Mouse (Mus musculus): Measurements from ENCODE around the gene Clec4a4. TPM values are rescaled to one million over a fixed set of nuclear protein-coding genes. Genes with fewer than 3 reads are reported as not detected.

Clec4a4 gene
- polyA plus RNA-seq, 1 experiment from 2014 or later = not detected

- no peak overlapping the region for H3K27ac ChIP-seq (replicated peaks)
- TF ChIP-seq CTCF (IDR thresholded peaks at IDR 0.05; ENCODE audit: low read depth) (peak; percentile 49), EP300 (optimal IDR thresholded peaks at IDR 0.05) (no peak)
- no peaks in the 10 kb centered on the region for H3K9me3 ChIP-seq (ENCODE audit: control insufficient read depth, low read length)
- ATAC-seq (ENCODE audit: low FRiP score, low TSS enrichment) (no peak), DNase-seq (ENCODE audit: low spot score) (no peak)
- no peaks in the 10 kb centered on the region for H3K27me3 ChIP-seq (ENCODE audit: control insufficient read depth, insufficient read depth, low read length)
- H3K4me1 ChIP-seq (replicated peaks; ENCODE audit: control insufficient read depth, insufficient read depth) = no peaks in the 10 kb centered on the region
- H3K9ac ChIP-seq (ENCODE audit: low read length) = no peak overlapping the region
- no peak overlapping the region for H3K4me2 ChIP-seq (replicated peaks; ENCODE audit: low read depth)
- 64% methylated on average over 1 of the region's 1 CpGs for WGBS
- no peak overlapping the region for H3K4me3 ChIP-seq (ENCODE audit: low read depth, low read length)
- no peaks in the 10 kb centered on the region for H3K36me3 ChIP-seq (ENCODE audit: control insufficient read depth, insufficient read depth, low read length)
Observed at GRCm38 (mm10) chr6:123005591-123005990, 15.4 kb downstream of the Clec4a4 start.

GRCm38 (mm10) chr6:123049742-123050372 lies 59.7 kb downstream of the Clec4a4 start, which contains the start of gene Clec4b1:
Gene Clec4b1 (plus strand): TSS chr6:123049962.
- Histone ChIP-seq H3K36me3 (ENCODE audit: control insufficient read depth, insufficient read depth, low read length) (no peaks in the 10 kb centered on the region), H3K4me1 (replicated peaks; ENCODE audit: control insufficient read depth, insufficient read depth) (no peaks in the 10 kb centered on the region), H3K4me3 (ENCODE audit: low read depth, low read length) (no peak within 1 kb of the TSS), H3K4me2 (replicated peaks; ENCODE audit: low read depth) (no peak within 1 kb of the TSS), H3K9ac (ENCODE audit: low read length) (no peak within 1 kb of the TSS), H3K27me3 (ENCODE audit: control insufficient read depth, insufficient read depth, low read length) (no peaks in the 10 kb centered on the region), H3K27ac (replicated peaks) (no peak within 1 kb of the TSS), H3K9me3 (ENCODE audit: control insufficient read depth, low read length) (no peaks in the 10 kb centered on the region)
- WGBS = 73% methylated on average over 2 of the region's 2 CpGs
- DNase-seq (ENCODE audit: low spot score) (no peak), ATAC-seq (ENCODE audit: low FRiP score, low TSS enrichment) (no peak)
- no peak for TF ChIP-seq EP300 (optimal IDR thresholded peaks at IDR 0.05)
- TF ChIP-seq CTCF (IDR thresholded peaks at IDR 0.05; ENCODE audit: low read depth) = no peak

Other genes with a start within 250 kb of the Clec4a4 start
- 3.3 and 4.0 TPM in 2 replicates for gene Slc2a3, start 188.7 kb upstream of the Clec4a4 start, polyA plus RNA-seq (2015; fragmentation: Nextera tagmentation; extraction: Ambion mirVana)
- 3.0 and 3.5 TPM in 2 replicates for gene Foxj2, start 170.5 kb upstream of the Clec4a4 start, polyA plus RNA-seq (2015; fragmentation: Nextera tagmentation; extraction: Ambion mirVana)
- gene C3ar1, start 134.2 kb upstream of the Clec4a4 start, polyA plus RNA-seq (2015; fragmentation: Nextera tagmentation; extraction: Ambion mirVana) = 2.4 and 2.5 TPM in 2 replicates
- gene Necap1, start 115.9 kb upstream of the Clec4a4 start, polyA plus RNA-seq (2015; fragmentation: Nextera tagmentation; extraction: Ambion mirVana) = 29.1 and 29.8 TPM in 2 replicates
- gene Clec4a1, start 68.5 kb upstream of the Clec4a4 start, polyA plus RNA-seq (2015; fragmentation: Nextera tagmentation; extraction: Ambion mirVana) = 3.4 and 4.4 TPM in 2 replicates
- gene Clec4a3, start 37.9 kb upstream of the Clec4a4 start, polyA plus RNA-seq (2015; fragmentation: Nextera tagmentation; extraction: Ambion mirVana) = 3.1 and 3.3 TPM in 2 replicates
- gene Clec4b1, start 59.6 kb downstream of the Clec4a4 start, polyA plus RNA-seq (2015; fragmentation: Nextera tagmentation; extraction: Ambion mirVana) = 0.13 TPM in 1 of 2 replicates, not detected in the other
- 7.7 and 8.5 TPM in 2 replicates for gene Clec4a2, start 116.1 kb downstream of the Clec4a4 start, polyA plus RNA-seq (2015; fragmentation: Nextera tagmentation; extraction: Ambion mirVana)
- gene Clec4b2, start 182.5 kb downstream of the Clec4a4 start, polyA plus RNA-seq (2015; fragmentation: Nextera tagmentation; extraction: Ambion mirVana) = not detected in 2 replicates
- 6.1 and 6.4 TPM in 2 replicates for gene Clec4n, start 239.5 kb downstream of the Clec4a4 start, polyA plus RNA-seq (2015; fragmentation: Nextera tagmentation; extraction: Ambion mirVana)

All from stomach, postnatal 0 days (tissue).